9 mouse cellular contexts compared by ENCODE assay signal in genomic region chr1:194927887-194928286, GRCm38 (mm10). TPM values are rescaled to one million over a fixed set of nuclear protein-coding genes. Genes with fewer than 3 reads are reported as not detected.
DNase-seq lines count a peak whose midpoint lies in the region; ATAC-seq lines count a peak whose summit lies in the region.
"Had no signal": no experiment of that assay in that cellular context is flagged by ENCODE, and none has a peak within 500 bp of the region (broad histone marks: within the 10 kb centered on the region; RNA-seq: fewer than 3 reads in every experiment).

No protein-coding gene starts in this region.

- H3K4me1 ChIP-seq in heart, embryonic 13.5 days = peaks cover 51% of the 10 kb centered on the region
- no peaks in the 10 kb centered on the region for H3K4me1 ChIP-seq in midbrain, embryonic 14.5 days (ENCODE audit: control insufficient read depth, insufficient read depth, low read length)
- H3K4me1 ChIP-seq: neural tube, embryonic 12.5 days had no signal

- H3K27ac ChIP-seq in heart, embryonic 13.5 days (replicated peaks) = peak overlapping the region; percentile 40
- no peak overlapping the region for H3K27ac ChIP-seq in midbrain, embryonic 14.5 days (replicated peaks; ENCODE audit: low read depth, low read length)
- H3K27ac ChIP-seq: neural tube, embryonic 12.5 days had no signal

- no peak overlapping the region for H3K4me2 ChIP-seq in heart, embryonic 13.5 days
- no peak overlapping the region for H3K4me2 ChIP-seq in midbrain, embryonic 14.5 days (ENCODE audit: low read length)
- H3K4me2 ChIP-seq: neural tube, embryonic 12.5 days had no signal

- H3K9ac ChIP-seq in heart, embryonic 13.5 days = no peak overlapping the region
- H3K9ac ChIP-seq in midbrain, embryonic 14.5 days (replicated peaks; ENCODE audit: low read length) = no peak overlapping the region
- H3K9ac ChIP-seq: neural tube, embryonic 12.5 days had no signal

- no peak overlapping the region for H3K4me3 ChIP-seq in heart, embryonic 13.5 days
- H3K4me3 ChIP-seq in midbrain, embryonic 14.5 days (replicated peaks; ENCODE audit: low read depth, low read length) = no peak overlapping the region
- H3K4me3 ChIP-seq: neural tube, embryonic 12.5 days had no signal

- DNase-seq in layer of hippocampus, adult 9-11 months = peak; percentile 73
- DNase-seq in layer of hippocampus, postnatal 10 days (ENCODE audit: low spot score in 2 of 2) = no peak
- peak; percentile 63 for DNase-seq in kidney, postnatal 10 days
- peak; percentile 66 to 87 for DNase-seq in lung, postnatal 4 days
- DNase-seq in urinary bladder, postnatal 4 days (ENCODE audit: low spot score in 2 of 2) = no peak
- no peak for DNase-seq in midbrain, embryonic 14.5 days
- DNase-seq in ovary, postnatal 36 days (ENCODE audit: low spot score) = no peak

- no peaks in the 10 kb centered on the region for H3K27me3 ChIP-seq in heart, embryonic 13.5 days (replicated peaks)
- no peaks in the 10 kb centered on the region for H3K27me3 ChIP-seq in midbrain, embryonic 14.5 days (ENCODE audit: control insufficient read depth, insufficient read depth, low read length)
- H3K27me3 ChIP-seq: neural tube, embryonic 12.5 days had no signal

- no peaks in the 10 kb centered on the region for H3K9me3 ChIP-seq in heart, embryonic 13.5 days
- no peaks in the 10 kb centered on the region for H3K9me3 ChIP-seq in midbrain, embryonic 14.5 days (ENCODE audit: control insufficient read depth, low read length)
- H3K9me3 ChIP-seq: neural tube, embryonic 12.5 days had no signal

- 16% methylated on average over 3 of the region's 3 CpGs for WGBS in heart, embryonic 13.5 days
- WGBS in midbrain, embryonic 14.5 days = 70% methylated on average over 3 of the region's 3 CpGs

- H3K36me3 ChIP-seq in heart, embryonic 13.5 days = no peaks in the 10 kb centered on the region
- no peaks in the 10 kb centered on the region for H3K36me3 ChIP-seq in midbrain, embryonic 14.5 days (ENCODE audit: control insufficient read depth, insufficient read depth, low read length)
- H3K36me3 ChIP-seq: neural tube, embryonic 12.5 days had no signal

- ATAC-seq in heart, embryonic 13.5 days (ENCODE audit: extremely low read depth, insufficient number of reproducible peaks, low FRiP score, low TSS enrichment) = peak; percentile 59; the same call in 1 of the 2 replicates
- no peak for ATAC-seq in midbrain, embryonic 14.5 days (ENCODE audit: low FRiP score, low TSS enrichment)

RNA-seq across cellular contexts. Expression of gene Cd34, which starts 10.7 kb away (rescaled TPM):
- total RNA-seq in layer of hippocampus, postnatal 10 days (2021) = 10 to 100 TPM; 26.5 to 28.1 TPM
- 84.7 and 88.1 TPM in 2 replicates for polyA plus RNA-seq in heart, embryonic 13.5 days (2015; fragmentation: Nextera tagmentation; extraction: Ambion mirVana)
- 15.8 and 34.8 TPM in 2 replicates for polyA plus RNA-seq in midbrain, embryonic 14.5 days (2014; fragmentation: Nextera tagmentation; extraction: Ambion mirVana)

Comparison
In these comparisons a context has a peak if more than half of its experiments do, and no peak if none do; other contexts are left out.
1. DNase-seq: peak in layer of hippocampus, adult 9-11 months (single experiment), kidney, postnatal 10 days (single experiment) and lung, postnatal 4 days (2 of 2); none in layer of hippocampus, postnatal 10 days (0 of 2), urinary bladder, postnatal 4 days (0 of 2), midbrain, embryonic 14.5 days (single experiment) and ovary, postnatal 36 days (single experiment).